Mouse (Mus musculus): ENCODE measurements around the gene Vmn1r47. TPM values are rescaled to one million over a fixed set of nuclear protein-coding genes. Genes with fewer than 3 reads are reported as not detected.

Gene Vmn1r47
- not detected in 2 replicates for polyA plus RNA-seq (2012; rRNA removed)

DNA sequence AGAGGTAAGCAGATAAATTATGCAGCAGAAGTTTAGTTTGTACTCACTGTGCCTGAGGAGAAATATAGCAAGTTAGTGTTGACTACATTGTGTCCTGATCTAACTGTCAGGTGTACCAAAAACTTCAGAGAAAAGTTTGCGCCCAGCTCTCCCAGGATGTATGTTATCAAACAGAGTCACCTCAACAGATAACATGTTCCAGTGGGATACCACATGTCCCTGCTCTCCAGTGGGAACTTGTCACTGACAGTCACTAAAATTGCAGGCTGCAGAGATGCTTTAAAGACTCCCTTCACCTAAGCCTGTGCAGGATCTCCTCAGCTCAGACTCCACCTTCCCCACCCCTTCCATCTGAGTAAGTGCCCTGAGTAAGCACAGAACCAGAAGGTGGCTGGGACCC, at the start of gene Vmn1r47:
TSS of gene Vmn1r47 (plus strand) at position 301 of the 400 bp plus-strand sequence.

DNA sequence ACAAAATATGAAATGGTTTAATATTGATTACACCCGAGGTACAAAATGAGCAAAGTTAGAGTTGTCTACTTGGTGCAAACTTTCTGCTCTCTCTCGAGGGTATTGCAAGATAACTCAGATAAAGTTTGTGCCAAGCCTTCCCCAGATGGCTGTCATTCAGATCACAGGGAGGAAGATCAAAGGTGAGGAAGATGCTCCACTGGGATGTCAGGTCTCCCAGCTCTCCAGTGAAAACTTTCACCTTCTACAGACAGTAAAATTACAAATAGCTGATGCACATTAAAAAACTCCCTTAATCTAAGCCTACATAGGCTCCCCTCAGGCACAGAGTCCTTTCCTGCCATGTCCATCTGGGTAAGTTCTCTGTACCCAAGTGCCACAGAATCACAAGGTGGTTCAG, 46.9 kb upstream of the Vmn1r47 start, which contains the start of gene Vmn1r46:
TSS of gene Vmn1r46 (plus strand) at position 301 of the 400 bp plus-strand sequence.

DNA sequence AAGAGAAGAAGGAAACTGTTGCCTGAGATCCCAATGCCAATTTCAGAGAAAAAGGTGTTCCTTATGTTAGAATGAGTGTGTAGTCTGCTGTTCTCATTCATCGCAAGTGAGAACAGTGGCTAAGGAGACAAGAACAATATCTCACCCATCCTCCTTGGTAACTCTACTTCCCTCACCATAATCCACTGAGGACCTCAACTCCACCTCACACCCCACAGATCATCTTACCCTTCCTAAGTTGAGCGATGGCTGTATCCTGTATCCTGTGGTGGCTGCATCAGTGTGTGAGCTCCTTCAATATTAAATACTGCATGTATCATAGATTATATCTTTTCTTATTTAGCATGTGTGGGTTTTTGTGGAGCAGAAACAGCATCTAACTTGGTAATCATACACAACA, 20.8 kb downstream of the Vmn1r47 start, which contains the start of gene Vmn1r48:
TSS of gene Vmn1r48 (minus strand) at position 101 of the 400 bp plus-strand sequence.

Other genes starting within 250 kb of the Vmn1r47 start
- gene Vmn1r42, start 139.7 kb upstream of the Vmn1r47 start, polyA plus RNA-seq (2012; rRNA removed), result not detected in 2 replicates
- not detected in 2 replicates for gene Vmn1r43, start 139.7 kb upstream of the Vmn1r47 start, polyA plus RNA-seq (2012; rRNA removed)
- not detected in 2 replicates for gene Vmn1r44, start 132.5 kb upstream of the Vmn1r47 start, polyA plus RNA-seq (2012; rRNA removed)
- not detected in 2 replicates for gene Vmn1r45, start 75.5 kb upstream of the Vmn1r47 start, polyA plus RNA-seq (2012; rRNA removed)
- gene Vmn1r46, start 46.8 kb upstream of the Vmn1r47 start, polyA plus RNA-seq (2012; rRNA removed), result not detected in 2 replicates
- not detected in 2 replicates for gene Vmn1r48, start 20.7 kb downstream of the Vmn1r47 start, polyA plus RNA-seq (2012; rRNA removed)
- not detected in 2 replicates for gene Vmn1r49, start 62.4 kb downstream of the Vmn1r47 start, polyA plus RNA-seq (2012; rRNA removed)
- gene Vmn1r50, start 85.3 kb downstream of the Vmn1r47 start, polyA plus RNA-seq (2012; rRNA removed), result not detected in 2 replicates
- gene Vmn1r51, start 106.4 kb downstream of the Vmn1r47 start, polyA plus RNA-seq (2012; rRNA removed), result not detected in 2 replicates
- gene Vmn1r52, start 158.7 kb downstream of the Vmn1r47 start, polyA plus RNA-seq (2012; rRNA removed), result not detected in 2 replicates
- gene V1ra8, start 186.6 kb downstream of the Vmn1r47 start, polyA plus RNA-seq (2012; rRNA removed), result not detected in 2 replicates
- 0.02 TPM in 1 of 2 replicates, not detected in the other for gene Vmn1r53, start 208.3 kb downstream of the Vmn1r47 start, polyA plus RNA-seq (2012; rRNA removed)
- gene Vmn1r54, start 230.2 kb downstream of the Vmn1r47 start, polyA plus RNA-seq (2012; rRNA removed), result not detected in 2 replicates

Measured in liver, embryonic 14 days (tissue).